Mouse (Mus musculus): ENCODE results near the gene Nap1l5.

- TF ChIP-seq CTCF (IDR thresholded peaks at IDR 0.05; ENCODE audit: control insufficient read depth, insufficient read depth, insufficient replicate concordance, low read depth, low read length) (no peak), POLR2A (IDR thresholded peaks at IDR 0.05; ENCODE audit: control insufficient read depth, low read depth, low read length) (no peak)
Measured at GRCm38 (mm10) chr6:58916498-58916897, 9.6 kb upstream of the Nap1l5 start.

Data from testis, adult 2 months (tissue).